ENCODE assay signal across 13 mouse cellular contexts in the genomic region with DNA sequence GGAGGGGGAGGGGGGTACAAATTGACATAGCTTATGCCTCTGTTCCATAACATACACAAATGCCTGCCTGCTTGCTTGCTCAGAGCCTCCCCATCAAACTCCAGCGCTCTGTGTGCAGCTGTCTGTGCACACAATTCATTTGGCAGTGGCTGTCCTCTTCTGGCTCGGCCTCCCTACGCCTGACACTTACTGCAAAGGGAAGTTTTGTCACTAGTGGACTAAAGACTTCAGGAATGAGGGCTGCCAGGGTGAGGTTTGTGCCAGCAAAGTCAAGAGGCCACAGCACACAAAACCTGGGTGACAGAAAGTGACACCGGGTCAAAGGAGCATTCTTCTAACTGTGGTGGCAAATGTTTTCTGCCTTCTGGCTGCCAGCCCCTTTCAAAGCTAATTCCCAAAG. TPM values are rescaled to one million over a fixed set of nuclear protein-coding genes. Genes with fewer than 3 reads are reported as not detected.
DNase-seq lines count a peak whose midpoint lies in the region; ATAC-seq lines count a peak whose summit lies in the region.
"Had no signal": no experiment of that assay in that cellular context is flagged by ENCODE, and none has a peak within 500 bp of the region (broad histone marks: within the 10 kb centered on the region; RNA-seq: fewer than 3 reads in every experiment).

No protein-coding gene starts in this region.

- 45% methylated on average over 4 of the region's 4 CpGs for WGBS in limb, embryonic 11.5 days
- WGBS in neural tube, embryonic 14.5 days, result 12% methylated on average over 4 of the region's 4 CpGs

- peak; percentile 9 for DNase-seq in gastrocnemius, postnatal 10 days
- no peak for DNase-seq in gastrocnemius, postnatal 4 days (ENCODE audit: low spot score in 2 of 2)
- peak; percentile 16 for DNase-seq in retina, postnatal 1 day
- no peak for DNase-seq in retina, embryonic 14.5 days (ENCODE audit: low spot score)
- no peak for DNase-seq in limb, embryonic 11.5 days (ENCODE audit: low spot score)
- no peak for DNase-seq in spleen, adult 18-20 months
- no peak for DNase-seq in adrenal gland, postnatal 25 days
- DNase-seq: thymus, postnatal 14 days had no signal

- ATAC-seq in limb, embryonic 11.5 days (ENCODE audit: insufficient number of reproducible peaks, low FRiP score, low TSS enrichment, low read depth), result no peak
- peak; percentile 44; the same call in 1 of the 2 replicates for ATAC-seq in neural tube, embryonic 14.5 days (ENCODE audit: low read depth)

- H3K27me3 ChIP-seq in limb, embryonic 11.5 days (ENCODE audit: control insufficient read depth, insufficient read depth, low read length), result no peaks in the 10 kb centered on the region
- no peaks in the 10 kb centered on the region for H3K27me3 ChIP-seq in neural tube, embryonic 14.5 days (ENCODE audit: control insufficient read depth, insufficient read depth, low read length)
- H3K27me3 ChIP-seq: embryonic facial prominence, embryonic 12.5 days had no signal

- no peak overlapping the region for H3K4me3 ChIP-seq in limb, embryonic 11.5 days (ENCODE audit: low read depth, low read length)
- no peak overlapping the region for H3K4me3 ChIP-seq in neural tube, embryonic 14.5 days (ENCODE audit: low read depth, low read length)
- H3K4me3 ChIP-seq: embryonic facial prominence, embryonic 12.5 days had no signal

- no peaks in the 10 kb centered on the region for H3K36me3 ChIP-seq in limb, embryonic 11.5 days (ENCODE audit: control insufficient read depth, insufficient read depth, low read length)
- H3K36me3 ChIP-seq in neural tube, embryonic 14.5 days (ENCODE audit: control insufficient read depth, insufficient read depth, low read length), result no peaks in the 10 kb centered on the region
- H3K36me3 ChIP-seq: embryonic facial prominence, embryonic 12.5 days had no signal

- H3K4me2 ChIP-seq in limb, embryonic 11.5 days (ENCODE audit: low read depth, severe bottlenecking), result no peak overlapping the region
- H3K4me2 ChIP-seq in neural tube, embryonic 14.5 days (ENCODE audit: low read depth, low read length), result no peak overlapping the region
- H3K4me2 ChIP-seq: embryonic facial prominence, embryonic 12.5 days had no signal

- no peaks in the 10 kb centered on the region for H3K9me3 ChIP-seq in limb, embryonic 11.5 days (ENCODE audit: control insufficient read depth, low read length)
- no peaks in the 10 kb centered on the region for H3K9me3 ChIP-seq in neural tube, embryonic 14.5 days (ENCODE audit: control insufficient read depth, low read length)
- H3K9me3 ChIP-seq: embryonic facial prominence, embryonic 12.5 days had no signal

- peaks cover 7% of the 10 kb centered on the region; the same call in 1 of the 2 replicates for H3K4me1 ChIP-seq in limb, embryonic 11.5 days (ENCODE audit: control insufficient read depth, insufficient read depth, low read length)
- no peaks in the 10 kb centered on the region for H3K4me1 ChIP-seq in neural tube, embryonic 14.5 days (ENCODE audit: control insufficient read depth, insufficient read depth, low read length)
- H3K4me1 ChIP-seq: embryonic facial prominence, embryonic 12.5 days had no signal

- no peak overlapping the region for H3K27ac ChIP-seq in limb, embryonic 11.5 days (replicated peaks; ENCODE audit: low read depth, low read length)
- no peak overlapping the region for H3K27ac ChIP-seq in neural tube, embryonic 14.5 days (ENCODE audit: low read depth, low read length)
- H3K27ac ChIP-seq: embryonic facial prominence, embryonic 12.5 days had no signal

- peak overlapping the region; percentile 14; the same call in 1 of the 2 replicates for H3K9ac ChIP-seq in limb, embryonic 11.5 days (ENCODE audit: low read length)
- H3K9ac ChIP-seq in neural tube, embryonic 14.5 days (replicated peaks; ENCODE audit: low read depth, low read length), result no peak overlapping the region
- H3K9ac ChIP-seq: embryonic facial prominence, embryonic 12.5 days had no signal

RNA-seq across cellular contexts. Expression of a gene that starts 52.6 kb away (rescaled TPM):
- not detected for total RNA-seq in gastrocnemius, postnatal 10 days (2021)
- total RNA-seq in gastrocnemius, postnatal 4 days (2021), result not detected
- 3.6 and 3.7 TPM in 2 replicates for polyA plus RNA-seq in limb, embryonic 11.5 days (2014; fragmentation: Nextera tagmentation; extraction: Ambion mirVana)
- not detected in 2 replicates for polyA plus RNA-seq in neural tube, embryonic 14.5 days (2014; fragmentation: Nextera tagmentation; extraction: Ambion mirVana)
- total RNA-seq in adrenal gland, postnatal 25 days (2021), result not detected in 2 replicates
- total RNA-seq: gastrocnemius, adult 18-20 months; hematopoietic stem cell, adult 5-6 weeks; left cerebral cortex, postnatal 14 days had no signal

Comparison
In these comparisons a context has a peak if more than half of its experiments do, and no peak if none do; other contexts are left out.
1. DNase-seq: peak in gastrocnemius, postnatal 10 days (single experiment) and retina, postnatal 1 day (single experiment); none in gastrocnemius, postnatal 4 days (0 of 2), retina, embryonic 14.5 days (single experiment), limb, embryonic 11.5 days (single experiment), spleen, adult 18-20 months (0 of 2) and adrenal gland, postnatal 25 days (single experiment).